Mouse (Mus musculus): ENCODE measurements at regions not wholly inside any gene's neighbourhood (a gene's known extent, or its start where the extent isn't known, plus 50 kb on each side); places are given as distances from the start of the nearest gene placed in this dataset.
"Not testable (repeated sequence)": the region's sequence is repeated elsewhere in the genome, so short reads cannot be mapped to it uniquely, and the experiment has no call there.

DNA sequence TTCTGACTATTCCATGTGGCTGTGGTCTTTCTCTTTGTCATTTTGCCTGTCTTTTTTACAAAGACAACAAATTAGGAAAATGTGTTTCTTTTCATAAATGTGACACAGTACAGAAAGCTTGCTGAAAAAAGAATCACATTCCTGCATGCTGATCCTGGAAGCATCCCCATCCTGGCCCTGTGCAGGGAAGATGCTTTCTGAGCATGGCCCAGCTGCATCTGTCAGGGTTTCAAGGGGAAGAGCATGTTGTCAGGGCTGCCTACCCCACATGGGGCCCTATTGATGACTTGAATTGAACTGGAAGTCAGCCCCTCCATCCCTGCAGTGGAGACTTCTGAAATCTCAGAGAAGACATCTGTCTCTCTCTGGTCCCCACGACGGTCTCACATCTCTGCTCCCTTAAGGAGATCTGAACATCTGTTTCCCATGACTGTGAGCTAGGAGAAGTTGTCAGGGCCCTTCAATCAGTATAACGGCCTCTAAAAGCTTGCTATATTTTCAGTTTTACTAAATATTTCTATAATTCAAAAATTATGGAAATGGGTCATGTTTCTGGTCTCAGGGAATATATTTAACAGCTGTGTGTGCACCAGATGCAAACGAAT is 235.8 kb upstream of the Sfrp2 start:
- in situ Hi-C loops (cut with MboI; ENCODE audit: low pct_ligation_motif_present, low pct_unique_long_range_greater_than_20kb, low sequenced_read_pairs) = no loop called here

DNA sequence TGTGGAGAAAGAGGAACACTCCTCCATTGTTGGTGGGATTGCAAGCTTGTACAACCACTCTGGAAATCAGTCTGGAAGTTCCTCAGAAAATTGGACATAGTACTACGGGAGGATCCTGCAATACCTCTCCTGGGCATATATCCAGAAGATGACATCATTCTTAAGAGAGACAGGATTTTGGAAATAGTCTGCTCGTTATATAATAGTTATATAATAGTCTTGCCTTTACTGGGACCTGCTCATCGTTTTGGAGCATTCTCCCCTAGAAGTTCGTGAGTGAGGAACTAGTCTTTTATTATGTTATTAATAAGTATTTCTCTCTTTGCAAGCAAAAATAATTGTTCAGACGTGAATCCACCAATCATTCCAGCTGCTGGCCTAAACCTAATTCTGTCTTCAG is 229.5 kb upstream of the Sfrp2 start:
- H3K4me2 ChIP-seq (ENCODE audit: insufficient read depth, low read depth, poor library complexity, severe bottlenecking); dilution Hi-C loops (cut with MboI; ENCODE audit: extremely low pct_ligation_motif_present, extremely low pct_unique_long_range_greater_than_20kb, low sequenced_read_pairs): not testable (repeated sequence)

More for the DNA sequence above, 235.8 kb upstream of the Sfrp2 start:
- no peak overlapping the region for H3K4me2 ChIP-seq (ENCODE audit: insufficient read depth, low read depth, poor library complexity, severe bottlenecking)
- H3K9me3 ChIP-seq (replicated peaks; ENCODE audit: low read length) = no peaks in the 10 kb centered on the region
- no peaks in the 10 kb centered on the region for H3K36me3 ChIP-seq (replicated peaks in 1 of 2; ENCODE audit: control insufficient read depth in 1 of 2, insufficient read depth in 1 of 2, low read length in 1 of 2)
- dilution Hi-C loops (cut with MboI; ENCODE audit: extremely low pct_ligation_motif_present, extremely low pct_unique_long_range_greater_than_20kb, low sequenced_read_pairs) = no loop called here
- H3K9ac ChIP-seq (ENCODE audit: insufficient read depth, low read depth) = no peak overlapping the region
- TF ChIP-seq TBP (conservative IDR thresholded peaks at IDR 0.05; ENCODE audit: low read depth, low read length) (no peak), SIN3A (IDR thresholded peaks at IDR 0.05; ENCODE audit: low read length) (no peak), HCFC1 (IDR thresholded peaks at IDR 0.05; ENCODE audit: low read depth, low read length) (no peak), CTCF (conservative IDR thresholded peaks at IDR 0.05 in 1 of 2, IDR thresholded peaks at IDR 0.05 in 1 of 2; ENCODE audit: low read depth in 2 of 2, low read length in 2 of 2) (no peak), MAFK (IDR thresholded peaks at IDR 0.05; ENCODE audit: insufficient replicate concordance, low read length) (no peak), SMC3 (IDR thresholded peaks at IDR 0.05; ENCODE audit: low read depth, low read length) (no peak)
- no peak overlapping the region for H3K27ac ChIP-seq (ENCODE audit: insufficient read depth, low read depth)
- no peaks in the 10 kb centered on the region; a peak in 1 of 4 replicates for H3K4me1 ChIP-seq (ENCODE audit: control insufficient read depth in 1 of 2, insufficient read depth in 2 of 2)
- H3K27me3 ChIP-seq (replicated peaks) = no peaks in the 10 kb centered on the region
- no peak overlapping the region for H3K4me3 ChIP-seq (replicated peaks in 1 of 3; ENCODE audit: low read depth in 2 of 3, low read length in 2 of 3, poor library complexity in 1 of 3)
- no peak for DNase-seq (ENCODE audit: extremely low read depth)
- no peaks in the 10 kb centered on the region for H3K79me2 ChIP-seq (replicated peaks; ENCODE audit: control insufficient read depth, extremely low read depth, insufficient read depth, poor library complexity, severe bottlenecking)

DNA sequence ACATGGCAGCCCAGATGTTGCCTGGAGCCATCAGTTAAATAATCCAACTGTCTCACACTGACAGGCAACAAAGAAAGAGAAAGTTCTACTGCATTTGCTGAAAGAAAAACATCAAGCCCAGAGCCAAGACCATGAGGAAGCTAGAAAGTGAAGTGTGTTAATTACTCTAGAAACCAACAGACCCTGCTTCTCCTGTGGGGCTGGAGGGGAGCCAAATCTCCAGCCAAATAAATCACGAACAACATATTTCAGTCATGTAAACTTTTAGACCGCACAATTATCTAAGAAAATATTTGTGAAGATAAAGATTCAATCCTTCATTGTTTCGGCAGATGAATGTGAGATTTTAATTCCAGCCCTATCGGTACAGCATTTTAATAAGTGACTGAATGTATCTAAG is 228.9 kb upstream of the Sfrp2 start:
- no peaks in the 10 kb centered on the region; a peak in 1 of 4 replicates for H3K4me1 ChIP-seq (ENCODE audit: control insufficient read depth in 1 of 2, insufficient read depth in 2 of 2)
- H3K9me3 ChIP-seq (replicated peaks; ENCODE audit: low read length) = no peaks in the 10 kb centered on the region
- no peak overlapping the region for H3K4me2 ChIP-seq (ENCODE audit: insufficient read depth, low read depth, poor library complexity, severe bottlenecking)
- TF ChIP-seq USF2 (conservative IDR thresholded peaks at IDR 0.05; ENCODE audit: low read depth, low read length) (no peak), SIN3A (IDR thresholded peaks at IDR 0.05; ENCODE audit: low read length) (no peak), IRF4 (IDR thresholded peaks at IDR 0.05; ENCODE audit: low read depth, low read length) (no peak), RCOR1 (conservative IDR thresholded peaks at IDR 0.05; ENCODE audit: low read depth, low read length) (no peak), TCF12 (IDR thresholded peaks at IDR 0.05; ENCODE audit: low read depth, low read length) (no peak), CTCF (conservative IDR thresholded peaks at IDR 0.05 in 1 of 2, IDR thresholded peaks at IDR 0.05 in 1 of 2; ENCODE audit: low read depth in 2 of 2, low read length in 2 of 2) (no peak), JUN (IDR thresholded peaks at IDR 0.05; ENCODE audit: insufficient read depth, low read depth, low read length) (no peak), ELF1 (IDR thresholded peaks at IDR 0.05; ENCODE audit: low read depth, low read length) (no peak), SMC3 (IDR thresholded peaks at IDR 0.05; ENCODE audit: low read depth, low read length) (no peak), E2F4 (IDR thresholded peaks at IDR 0.05; ENCODE audit: insufficient replicate concordance, low read depth, low read length) (no peak), NELFE (IDR thresholded peaks at IDR 0.05; ENCODE audit: low read depth, low read length) (no peak), GABPA (IDR thresholded peaks at IDR 0.05; ENCODE audit: insufficient replicate concordance, low read depth, low read length) (no peak), BHLHE40 (IDR thresholded peaks at IDR 0.05; ENCODE audit: low read depth, low read length) (no peak)
- dilution Hi-C loops (cut with MboI; ENCODE audit: extremely low pct_ligation_motif_present, extremely low pct_unique_long_range_greater_than_20kb, low sequenced_read_pairs) (no loop called here), in situ Hi-C loops (cut with MboI; ENCODE audit: low pct_ligation_motif_present, low pct_unique_long_range_greater_than_20kb, low sequenced_read_pairs) (no loop called here)
- H3K4me3 ChIP-seq (replicated peaks in 1 of 3; ENCODE audit: low read depth in 2 of 3, low read length in 2 of 3, poor library complexity in 1 of 3) = no peak overlapping the region
- DNase-seq (ENCODE audit: extremely low read depth) = no peak
- H3K27me3 ChIP-seq (replicated peaks) = no peaks in the 10 kb centered on the region
- H3K36me3 ChIP-seq (replicated peaks in 1 of 2; ENCODE audit: control insufficient read depth in 1 of 2, insufficient read depth in 1 of 2, low read length in 1 of 2) = no peaks in the 10 kb centered on the region
- H3K79me2 ChIP-seq (replicated peaks; ENCODE audit: control insufficient read depth, extremely low read depth, insufficient read depth, poor library complexity, severe bottlenecking) = no peaks in the 10 kb centered on the region
- no peak overlapping the region for H3K9ac ChIP-seq (ENCODE audit: insufficient read depth, low read depth)
- H3K27ac ChIP-seq (ENCODE audit: insufficient read depth, low read depth) = no peak overlapping the region

More for the DNA sequence above, 229.5 kb upstream of the Sfrp2 start:
- H3K27me3 ChIP-seq (replicated peaks); H3K79me2 ChIP-seq (replicated peaks; ENCODE audit: control insufficient read depth, extremely low read depth, insufficient read depth, poor library complexity, severe bottlenecking); H3K27ac ChIP-seq (ENCODE audit: insufficient read depth, low read depth); H3K9me3 ChIP-seq (replicated peaks; ENCODE audit: low read length); DNase-seq (ENCODE audit: extremely low read depth); H3K4me1 ChIP-seq (ENCODE audit: control insufficient read depth in 1 of 2, insufficient read depth in 2 of 2); H3K9ac ChIP-seq (ENCODE audit: insufficient read depth, low read depth); H3K36me3 ChIP-seq (replicated peaks in 1 of 2; ENCODE audit: control insufficient read depth in 1 of 2, insufficient read depth in 1 of 2, low read length in 1 of 2); in situ Hi-C loops (cut with MboI; ENCODE audit: low pct_ligation_motif_present, low pct_unique_long_range_greater_than_20kb, low sequenced_read_pairs); H3K4me3 ChIP-seq (replicated peaks in 1 of 3; ENCODE audit: low read depth in 2 of 3, low read length in 2 of 3, poor library complexity in 1 of 3): not testable (repeated sequence)

Measured in CH12.LX (cell line).